Mouse (Mus musculus) myocyte (in vitro differentiated cells): ENCODE measurements around the gene Vmn2r88. TPM values are rescaled to one million over a fixed set of nuclear protein-coding genes. Genes with fewer than 3 reads are reported as not detected.

Experiments used
- H3K27me3 ChIP-seq: one replicate; pipeline ENCODE4 v1.6.1; 2011; ENCODE audit not compliant: control insufficient read depth, insufficient read depth, insufficient read length
- H3K36me3 ChIP-seq: one replicate; pipeline ENCODE4 v1.6.1; 2011; ENCODE audit not compliant: control insufficient read depth, insufficient read depth
- H3K4me2 ChIP-seq: one replicate; pipeline ENCODE4 v1.6.1; 2011; ENCODE audit warnings: low read depth, control low read depth
- H3K4me3 ChIP-seq: one replicate; pipeline ENCODE4 v1.5.1; 2011; ENCODE audit warnings: mild to moderate bottlenecking, control low read depth, moderate library complexity
- H3K79me2 ChIP-seq: one replicate; pipeline ENCODE4 v1.6.1; 2011; ENCODE audit not compliant: control insufficient read depth, insufficient read depth
- H3ac ChIP-seq: one replicate; pipeline ENCODE4 v1.6.1; 2011; ENCODE audit not compliant: control insufficient read depth, insufficient read length
- CEBPB ChIP-seq: IDR thresholded peaks from 2 replicates; pipeline ENCODE4 v1.6.1; 2011; ENCODE audit warnings: mild to moderate bottlenecking, moderate library complexity; ENCODE audit not compliant: poor library complexity, insufficient read depth, severe bottlenecking
- E2F4 ChIP-seq: IDR thresholded peaks from one replicate; pipeline ENCODE4 v1.6.1; 2011; ENCODE audit warnings: mild to moderate bottlenecking, control low read depth, moderate library complexity; ENCODE audit not compliant: insufficient read depth
- MAX ChIP-seq: IDR thresholded peaks from one replicate; pipeline ENCODE4 v1.6.1; 2011; ENCODE audit warnings: low read depth, mild to moderate bottlenecking, control low read depth
- MYOD1 ChIP-seq, 3 experiments: IDR thresholded peaks; one replicate each; pipeline ENCODE4 v1.6.1; 2011; ENCODE audit warnings: control low read depth in 2 of 3, low read depth in 2 of 3, mild to moderate bottlenecking in 2 of 3, moderate library complexity in 1 of 3; ENCODE audit not compliant: insufficient read length in 2 of 3, control insufficient read depth in 1 of 3
- MYOG ChIP-seq, 3 experiments: IDR thresholded peaks; one replicate each; pipeline ENCODE4 v1.6.1; 2011; ENCODE audit warnings: control low read depth in 2 of 3, low read depth in 2 of 3, mild to moderate bottlenecking in 2 of 3; ENCODE audit not compliant: insufficient read length in 2 of 3, control insufficient read depth in 1 of 3, insufficient read depth in 1 of 3
- POLR2A ChIP-seq: IDR thresholded peaks from one replicate; pipeline ENCODE4 v1.6.1; 2011; ENCODE audit warnings: low read depth, mild to moderate bottlenecking, control low read depth, moderate library complexity; ENCODE audit not compliant: insufficient read length
- POLR2AphosphoS2 ChIP-seq: IDR thresholded peaks from one replicate; pipeline ENCODE4 v1.6.1; 2011; ENCODE audit warnings: low read depth, control low read depth; ENCODE audit not compliant: insufficient read length
- REST ChIP-seq: IDR thresholded peaks from one replicate; pipeline ENCODE4 v1.6.1; 2011; ENCODE audit warnings: mild to moderate bottlenecking, control low read depth, moderate library complexity; ENCODE audit not compliant: insufficient read depth, insufficient read length
- SRF ChIP-seq: IDR thresholded peaks from one replicate; pipeline ENCODE4 v1.6.1; 2011; ENCODE audit warnings: low read depth; ENCODE audit not compliant: control insufficient read depth, insufficient read length
- TCF12 ChIP-seq: IDR thresholded peaks from one replicate; pipeline ENCODE4 v1.6.1; 2011; ENCODE audit warnings: mild to moderate bottlenecking, control low read depth; ENCODE audit not compliant: poor library complexity, insufficient read depth, severe bottlenecking
- TCF3 ChIP-seq: IDR thresholded peaks from one replicate; pipeline ENCODE4 v1.6.1; 2011; ENCODE audit warnings: low read depth, control low read depth; ENCODE audit not compliant: insufficient read length
- USF1 ChIP-seq: IDR thresholded peaks from one replicate; pipeline ENCODE4 v1.6.1; 2011; ENCODE audit warnings: low read depth, mild to moderate bottlenecking, control low read depth, moderate library complexity
- polyA plus RNA-seq: library from polyadenylated mRNA; unstranded; fragments of >200 nt; fragmentation: generic; extraction: Trizol; gene quantifications from one replicate; pipeline ENCODE4 v1.2.1, GENCODE M21; 2012; ENCODE audit warnings: missing spikeins

Gene Vmn2r88
- polyA plus RNA-seq: not detected

GRCm38 (mm10) chr14:51410520-51410919 is at the start of gene Vmn2r88:
Gene Vmn2r88 (plus strand): TSS chr14:51410820.
- Histone ChIP-seq H3K4me2 (no peak within 1 kb of the TSS), H3K36me3 (no peaks in the 10 kb centered on the region), H3K79me2 (no peaks in the 10 kb centered on the region), H3ac (no peak within 1 kb of the TSS), H3K4me3 (no peak within 1 kb of the TSS), H3K27me3 (no peaks in the 10 kb centered on the region)
- TF ChIP-seq REST: no peak

GRCm38 (mm10) chr14:51361456-51361855 is 49.2 kb upstream of the Vmn2r88 start, which contains the start of gene Gm7247:
Gene Gm7247 (plus strand): TSS chr14:51361756.
- Histone ChIP-seq H3ac (no peak within 1 kb of the TSS), H3K36me3 (no peaks in the 10 kb centered on the region), H3K27me3 (no peaks in the 10 kb centered on the region), H3K79me2 (no peaks in the 10 kb centered on the region), H3K4me2 (no peak within 1 kb of the TSS), H3K4me3 (no peak within 1 kb of the TSS)
- TF ChIP-seq USF1: no peak
- no peak for TF ChIP-seq TCF12
- no peak for TF ChIP-seq CEBPB
- no peak for TF ChIP-seq POLR2AphosphoS2
- no peak for TF ChIP-seq TCF3
- no peak for TF ChIP-seq E2F4
- no peak for TF ChIP-seq SRF
- TF ChIP-seq POLR2A: no peak
- TF ChIP-seq MAX: no peak
- no peak for TF ChIP-seq MYOG (IDR thresholded peaks at IDR 0.05; ENCODE audit: control insufficient read depth in 1 of 3, insufficient read depth in 1 of 3, insufficient read length in 2 of 3, low read depth in 2 of 3)
- no peak for TF ChIP-seq REST

DNA sequence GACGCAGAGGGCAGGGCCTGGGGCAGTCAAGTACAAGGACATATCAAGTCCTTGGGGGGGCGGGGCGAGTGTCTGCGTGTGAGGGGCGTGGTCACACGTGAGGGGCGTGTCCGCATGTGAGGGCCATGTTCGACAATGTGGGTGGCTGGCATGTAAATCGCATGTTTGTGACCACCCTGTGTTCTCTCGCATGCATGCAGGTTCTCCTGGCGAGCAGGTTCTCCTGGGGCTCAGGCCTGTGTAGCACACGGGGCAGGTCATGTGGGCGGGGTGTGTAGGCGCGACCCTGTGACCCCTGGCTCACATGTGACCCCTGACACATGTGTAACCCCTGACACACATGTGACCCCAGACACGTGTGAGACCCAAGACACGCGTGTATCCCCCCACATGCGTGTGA is 27.8 kb upstream of the Vmn2r88 start:
- TF ChIP-seq POLR2AphosphoS2 (no peak), TCF12 (no peak), SRF (no peak), CEBPB (no peak), E2F4 (no peak), USF1 (no peak), MYOD1 (IDR thresholded peaks at IDR 0.05; ENCODE audit: control insufficient read depth in 1 of 3, insufficient read length in 2 of 3, low read depth in 2 of 3) (no peak), REST (no peak), TCF3 (no peak), MAX (no peak), MYOG (IDR thresholded peaks at IDR 0.05; ENCODE audit: control insufficient read depth in 1 of 3, insufficient read depth in 1 of 3, insufficient read length in 2 of 3, low read depth in 2 of 3) (no peak), POLR2A (no peak)
- H3K4me3 ChIP-seq: no peak overlapping the region
- no peaks in the 10 kb centered on the region for H3K79me2 ChIP-seq
- H3K4me2 ChIP-seq: no peak overlapping the region
- H3K36me3 ChIP-seq: no peaks in the 10 kb centered on the region
- no peaks in the 10 kb centered on the region for H3K27me3 ChIP-seq
- no peak overlapping the region for H3ac ChIP-seq

DNA sequence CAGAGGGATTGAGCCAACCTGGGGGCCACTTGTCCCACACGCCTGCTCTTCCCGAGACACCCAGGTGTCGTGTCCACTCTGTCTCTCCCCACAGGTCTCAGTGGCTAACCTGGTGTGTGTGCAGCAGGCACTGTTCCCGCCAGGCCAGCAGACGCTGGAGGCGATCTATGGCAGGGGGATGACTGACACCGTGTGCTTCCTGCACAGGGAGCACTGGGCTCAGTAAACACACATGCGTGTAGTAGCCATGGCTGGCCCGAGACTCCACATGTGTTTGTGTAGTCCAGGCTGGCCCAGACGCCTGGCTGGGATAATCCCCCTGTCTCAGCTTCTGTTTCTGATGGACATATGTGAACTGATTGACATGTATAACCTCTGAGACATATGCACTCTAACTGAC is 26.3 kb upstream of the Vmn2r88 start:
- TF ChIP-seq CEBPB (no peak), REST (no peak), E2F4 (no peak), TCF3 (no peak), USF1 (no peak), POLR2A (no peak), MYOD1 (IDR thresholded peaks at IDR 0.05; ENCODE audit: control insufficient read depth in 1 of 3, insufficient read length in 2 of 3, low read depth in 2 of 3) (no peak), MYOG (IDR thresholded peaks at IDR 0.05; ENCODE audit: control insufficient read depth in 1 of 3, insufficient read depth in 1 of 3, insufficient read length in 2 of 3, low read depth in 2 of 3) (no peak), POLR2AphosphoS2 (no peak), SRF (no peak), TCF12 (no peak), MAX (no peak)
- Histone ChIP-seq H3K79me2 (no peaks in the 10 kb centered on the region), H3K27me3 (no peaks in the 10 kb centered on the region), H3K4me2 (no peak overlapping the region), H3K36me3 (no peaks in the 10 kb centered on the region), H3ac (no peak overlapping the region), H3K4me3 (no peak overlapping the region)

DNA sequence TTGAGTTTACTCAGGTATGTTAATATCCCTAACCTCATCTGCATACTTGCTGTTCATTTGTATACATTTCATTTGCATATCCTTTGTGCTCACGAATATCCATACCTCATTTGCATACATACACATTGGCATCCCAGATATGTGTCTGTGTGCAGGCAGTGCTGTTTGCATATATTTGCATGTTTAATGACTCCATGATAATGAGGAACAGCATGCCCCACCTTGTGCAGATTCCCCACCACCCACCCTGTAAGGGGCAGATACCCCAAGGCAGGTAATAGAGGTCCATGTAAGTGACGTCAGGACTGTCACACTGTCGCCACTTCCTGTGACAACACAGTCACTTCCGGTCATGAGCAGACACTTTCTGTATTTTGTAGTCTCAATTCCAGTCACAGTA is 24.9 kb upstream of the Vmn2r88 start:
- Histone ChIP-seq H3K36me3 (no peaks in the 10 kb centered on the region), H3K4me2 (no peak overlapping the region), H3K4me3 (no peak overlapping the region), H3K27me3 (no peaks in the 10 kb centered on the region), H3K79me2 (no peaks in the 10 kb centered on the region), H3ac (no peak overlapping the region)
- no peak for TF ChIP-seq CEBPB
- no peak for TF ChIP-seq E2F4
- TF ChIP-seq REST: no peak
- no peak for TF ChIP-seq USF1
- no peak for TF ChIP-seq TCF3
- no peak for TF ChIP-seq TCF12
- TF ChIP-seq MYOD1 (IDR thresholded peaks at IDR 0.05; ENCODE audit: control insufficient read depth in 1 of 3, insufficient read length in 2 of 3, low read depth in 2 of 3): no peak
- TF ChIP-seq MYOG (IDR thresholded peaks at IDR 0.05; ENCODE audit: control insufficient read depth in 1 of 3, insufficient read depth in 1 of 3, insufficient read length in 2 of 3, low read depth in 2 of 3): no peak
- TF ChIP-seq SRF: no peak
- no peak for TF ChIP-seq POLR2A
- no peak for TF ChIP-seq MAX
- no peak for TF ChIP-seq POLR2AphosphoS2
